Mouse (Mus musculus): ENCODE measurements around the gene Dnase2a. TPM values are rescaled to one million over a fixed set of nuclear protein-coding genes. Genes with fewer than 3 reads are reported as not detected.
A peak's percentile ranks its signal among the peaks of the same experiment; 100 is the strongest.

Gene Dnase2a
- polyA plus RNA-seq, 1 experiment from 2014 or later = 12.7 TPM

DNA sequence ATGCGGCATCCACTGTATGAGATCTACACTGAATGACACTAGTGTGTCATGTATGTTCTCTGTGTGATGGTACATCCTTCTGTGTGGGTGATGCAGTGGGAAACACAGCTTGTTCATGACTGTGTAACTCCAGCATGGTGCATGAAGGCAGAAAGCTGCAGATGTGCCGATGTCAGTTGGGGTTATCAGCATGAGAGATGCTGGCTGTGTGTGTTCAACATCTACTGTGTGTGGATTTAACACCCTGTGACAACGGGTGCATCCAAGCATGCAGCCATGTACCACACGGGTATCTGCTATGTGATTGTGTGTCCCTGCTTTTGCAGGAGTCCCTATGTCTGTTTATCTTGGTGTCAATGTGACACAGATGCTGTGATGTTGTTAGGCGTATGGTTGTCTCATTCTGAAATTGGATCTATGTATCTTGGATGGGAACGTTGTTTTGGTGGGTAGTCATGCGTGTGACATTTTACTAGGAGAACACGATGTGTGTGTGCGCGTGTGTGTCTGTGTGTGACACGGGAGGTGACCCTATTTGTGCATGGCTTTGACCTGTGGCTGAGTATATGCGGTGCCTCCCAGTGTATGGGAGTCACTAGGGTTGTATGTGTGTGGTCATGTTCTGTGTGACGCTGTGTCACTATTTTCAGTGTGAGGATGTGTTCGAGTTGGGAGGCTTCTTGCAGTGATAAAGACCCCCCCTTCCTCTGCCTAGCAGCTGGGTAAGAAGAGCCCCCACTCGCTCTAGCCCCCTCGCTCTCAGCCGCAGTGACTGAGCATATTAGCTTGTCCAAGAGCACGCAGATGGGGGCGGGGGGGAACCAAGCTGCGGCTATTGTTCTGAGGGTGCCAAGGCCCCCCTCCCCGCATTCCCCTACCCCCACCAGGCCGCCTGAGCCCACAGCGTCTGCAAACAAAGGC lies 27.9 kb downstream of the Dnase2a start:
- no peak for ATAC-seq (replicated peaks; ENCODE audit: low FRiP score)
- Histone ChIP-seq H3K27ac (ENCODE audit: low read depth, low read length) (no peak overlapping the region), H3K9me3 (ENCODE audit: control insufficient read depth, low read length) (no peaks in the 10 kb centered on the region), H3K4me3 (ENCODE audit: low read depth, low read length) (peak overlapping the region; percentile 47), H3K27me3 (replicated peaks; ENCODE audit: control insufficient read depth, insufficient read depth, low read length) (peaks cover 61% of the 10 kb centered on the region), H3K9ac (ENCODE audit: low read depth, low read length) (no peak overlapping the region), H3K36me3 (ENCODE audit: control insufficient read depth, insufficient read depth, low read length) (no peaks in the 10 kb centered on the region), H3K4me2 (peak overlapping the region; percentile 73), H3K4me1 (replicated peaks; ENCODE audit: control insufficient read depth, insufficient read depth, low read length) (peaks cover 18% of the 10 kb centered on the region)
- DNase-seq (ENCODE audit: low spot score) = no peak
- WGBS = 23% methylated on average over 23 of the region's 23 CpGs

DNA sequence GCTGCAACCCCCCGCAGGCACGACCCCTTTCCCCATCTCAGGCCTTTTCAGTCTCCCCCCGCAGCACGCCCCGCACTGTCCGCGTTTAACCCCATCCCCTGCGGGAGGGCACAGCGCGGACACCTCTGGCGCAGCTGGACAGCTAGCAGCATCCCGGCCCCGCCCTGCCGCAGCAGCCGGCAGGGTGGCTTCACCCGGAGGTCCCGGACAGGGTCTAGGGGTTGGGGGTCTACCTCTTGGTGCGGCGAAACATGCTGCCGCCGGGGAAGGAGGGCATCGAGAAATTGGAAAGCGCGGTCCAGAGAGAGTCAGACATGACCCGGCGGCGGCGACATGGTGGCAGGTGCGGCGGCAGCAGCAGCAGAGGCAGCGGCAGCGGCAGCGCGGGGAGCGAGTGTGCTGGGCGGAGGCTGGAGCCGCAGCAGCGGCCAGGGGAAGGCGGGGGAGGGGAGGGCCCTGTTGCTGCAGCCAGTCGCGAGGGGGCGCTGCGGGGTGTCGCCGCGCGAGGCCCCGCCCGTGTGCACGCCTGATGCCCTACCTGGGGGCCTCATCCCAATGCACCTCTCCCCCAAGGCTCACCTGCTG lies 28.7 kb downstream of the Dnase2a start, which contains the start of gene Mast1:
Gene Mast1 (minus strand): TSS at position 398 of the 585 bp plus-strand sequence.
- peak; percentile 82 for ATAC-seq (replicated peaks; ENCODE audit: low FRiP score)
- no peak within 1 kb of the TSS for H3K9ac ChIP-seq (ENCODE audit: low read depth, low read length)
- under 1% methylated on average over 49 of the region's 50 CpGs for WGBS

DNA sequence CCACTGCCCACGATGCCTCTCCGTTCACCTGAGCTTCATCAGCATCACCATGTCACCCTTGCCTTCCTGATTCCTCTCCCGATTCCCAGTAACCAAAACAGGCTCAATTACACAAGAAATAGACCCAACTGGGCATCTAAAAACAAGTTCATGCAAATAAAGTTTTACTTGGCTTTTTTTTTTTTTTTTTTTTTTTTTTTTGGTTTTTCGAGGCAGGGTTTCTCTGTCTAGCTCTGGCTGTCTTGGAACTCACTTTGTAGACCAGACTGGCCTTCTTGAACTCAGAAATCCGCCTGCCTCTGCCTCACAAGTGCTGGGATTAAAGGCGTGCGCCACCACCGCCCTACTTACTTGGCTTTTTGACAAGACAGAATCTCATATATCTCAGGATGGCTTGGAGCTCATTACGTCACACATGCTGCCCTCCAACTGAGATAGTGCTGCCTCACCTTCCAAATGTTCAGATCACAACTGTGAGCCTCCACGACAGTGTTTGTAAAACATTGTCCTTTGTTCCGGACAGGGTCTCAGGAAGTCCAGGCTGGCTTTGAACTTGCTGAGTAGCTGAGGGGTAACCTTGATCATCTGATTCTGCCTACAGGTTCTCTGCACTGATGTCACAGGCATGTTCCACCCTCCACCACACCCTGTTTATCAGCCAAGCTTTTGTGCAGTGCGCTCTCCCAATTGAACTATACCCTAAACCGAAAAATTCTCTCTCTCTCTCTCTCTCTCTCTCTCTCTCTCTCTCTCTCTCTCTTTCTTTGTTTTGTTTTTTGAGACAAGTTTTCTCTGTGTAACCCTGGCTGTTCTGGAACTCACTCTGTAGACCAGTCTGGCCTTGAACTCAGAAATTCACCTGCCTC lies 29.5 kb downstream of the Dnase2a start:
- no peak for ATAC-seq (replicated peaks; ENCODE audit: low FRiP score)
- DNase-seq (ENCODE audit: low spot score) = no peak
- Histone ChIP-seq H3K4me1 (replicated peaks; ENCODE audit: control insufficient read depth, insufficient read depth, low read length) (peaks cover 18% of the 10 kb centered on the region), H3K27ac (ENCODE audit: low read depth, low read length) (no peak overlapping the region), H3K4me3 (ENCODE audit: low read depth, low read length) (peak overlapping the region; percentile 47), H3K36me3 (ENCODE audit: control insufficient read depth, insufficient read depth, low read length) (no peaks in the 10 kb centered on the region), H3K9ac (ENCODE audit: low read depth, low read length) (no peak overlapping the region), H3K27me3 (replicated peaks; ENCODE audit: control insufficient read depth, insufficient read depth, low read length) (peaks cover 48% of the 10 kb centered on the region), H3K4me2 (peak overlapping the region; percentile 73), H3K9me3 (ENCODE audit: control insufficient read depth, low read length) (no peaks in the 10 kb centered on the region)
- WGBS = 59% methylated on average over 13 of the region's 13 CpGs

More for the DNA sequence above, 28.7 kb downstream of the Dnase2a start, which contains the start of gene Mast1:
- Histone ChIP-seq H3K27me3 (replicated peaks; ENCODE audit: control insufficient read depth, insufficient read depth, low read length) (peaks cover 54% of the 10 kb centered on the region), H3K9me3 (ENCODE audit: control insufficient read depth, low read length) (no peaks in the 10 kb centered on the region), H3K27ac (ENCODE audit: low read depth, low read length) (no peak within 1 kb of the TSS), H3K36me3 (ENCODE audit: control insufficient read depth, insufficient read depth, low read length) (no peaks in the 10 kb centered on the region), H3K4me1 (replicated peaks; ENCODE audit: control insufficient read depth, insufficient read depth, low read length) (peaks cover 18% of the 10 kb centered on the region), H3K4me2 (peak within 1 kb of the TSS; percentile 73), H3K4me3 (ENCODE audit: low read depth, low read length) (peak within 1 kb of the TSS; percentile 47)
- peak; percentile 75 for DNase-seq (ENCODE audit: low spot score)

DNA sequence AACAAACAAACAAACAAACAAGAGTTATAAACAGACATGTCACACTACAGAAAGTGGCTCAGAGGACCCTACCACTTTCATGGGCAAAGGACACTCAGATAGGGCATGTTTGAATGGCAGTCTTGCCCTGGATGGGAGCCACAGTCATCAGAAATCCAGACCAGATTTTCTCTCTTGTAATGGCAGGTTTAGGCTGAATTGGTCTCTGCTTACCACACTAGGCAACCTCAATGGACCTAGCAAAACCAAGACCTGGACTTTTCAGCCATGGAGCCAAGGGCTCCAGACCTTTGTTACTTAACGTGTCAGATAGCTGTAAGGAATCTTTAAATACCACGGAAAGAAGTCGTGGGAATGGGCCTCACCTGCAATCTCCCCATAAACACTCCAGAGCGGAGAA lies 35.3 kb downstream of the Dnase2a start:
- H3K9ac ChIP-seq (ENCODE audit: low read depth, low read length) = no peak overlapping the region
- no peak for DNase-seq (ENCODE audit: low spot score)
- 23% methylated on average over 4 of the region's 4 CpGs for WGBS
- H3K4me2 ChIP-seq = no peak overlapping the region
- peaks cover 55% of the 10 kb centered on the region for H3K27me3 ChIP-seq (replicated peaks; ENCODE audit: control insufficient read depth, insufficient read depth, low read length)
- H3K36me3 ChIP-seq (ENCODE audit: control insufficient read depth, insufficient read depth, low read length) = no peaks in the 10 kb centered on the region
- no peak overlapping the region for H3K4me3 ChIP-seq (ENCODE audit: low read depth, low read length)
- H3K9me3 ChIP-seq (ENCODE audit: control insufficient read depth, low read length) = no peaks in the 10 kb centered on the region
- H3K27ac ChIP-seq (ENCODE audit: low read depth, low read length) = no peak overlapping the region
- no peak for ATAC-seq (replicated peaks; ENCODE audit: low FRiP score)
- peaks cover 13% of the 10 kb centered on the region for H3K4me1 ChIP-seq (replicated peaks; ENCODE audit: control insufficient read depth, insufficient read depth, low read length)

DNA sequence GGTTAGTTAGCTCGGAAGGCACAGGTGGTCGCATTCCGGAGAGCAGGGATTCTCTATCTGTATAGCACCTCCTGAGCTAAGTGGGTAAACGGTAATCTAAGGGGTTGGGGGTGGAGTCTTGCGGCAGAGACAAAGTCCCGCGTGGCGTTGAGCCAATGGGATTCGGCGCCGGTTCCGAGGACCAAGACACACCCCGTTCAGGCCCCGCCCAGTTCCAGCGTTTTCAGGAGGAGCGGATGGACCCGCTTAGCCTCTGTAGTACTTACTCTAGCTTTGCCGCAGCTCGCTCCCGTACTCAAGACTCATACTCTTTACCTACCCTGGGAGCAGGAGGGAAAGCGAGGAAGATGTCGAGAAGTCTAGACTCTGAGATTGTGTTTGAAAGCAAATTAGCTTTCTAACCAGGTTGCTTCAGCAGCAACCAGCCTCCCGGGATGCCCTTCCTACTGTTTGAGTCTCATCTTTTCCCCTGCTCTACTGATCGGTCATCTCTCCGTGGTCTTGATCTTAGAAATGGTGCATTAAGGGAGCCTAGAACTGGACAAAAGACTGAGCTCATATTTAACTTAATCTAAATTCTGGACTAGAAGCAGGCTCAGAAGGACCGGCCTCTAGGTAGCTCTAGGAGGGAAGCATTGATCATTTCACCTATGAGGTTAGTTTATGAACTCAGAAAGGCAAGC lies 36.3 kb downstream of the Dnase2a start:
- WGBS = 4% methylated on average over 26 of the region's 26 CpGs
- Histone ChIP-seq H3K9ac (ENCODE audit: low read depth, low read length) (no peak overlapping the region), H3K27ac (ENCODE audit: low read depth, low read length) (no peak overlapping the region), H3K27me3 (replicated peaks; ENCODE audit: control insufficient read depth, insufficient read depth, low read length) (peaks cover 58% of the 10 kb centered on the region), H3K4me3 (ENCODE audit: low read depth, low read length) (peak overlapping the region; percentile 18; the same call in 1 of the 2 replicates), H3K9me3 (ENCODE audit: control insufficient read depth, low read length) (no peaks in the 10 kb centered on the region), H3K4me2 (peak overlapping the region; percentile 30), H3K4me1 (replicated peaks; ENCODE audit: control insufficient read depth, insufficient read depth, low read length) (peaks cover 13% of the 10 kb centered on the region), H3K36me3 (ENCODE audit: control insufficient read depth, insufficient read depth, low read length) (no peaks in the 10 kb centered on the region)
- DNase-seq (ENCODE audit: low spot score) (peak; percentile 72), ATAC-seq (replicated peaks; ENCODE audit: low FRiP score) (peak; percentile 84)

DNA sequence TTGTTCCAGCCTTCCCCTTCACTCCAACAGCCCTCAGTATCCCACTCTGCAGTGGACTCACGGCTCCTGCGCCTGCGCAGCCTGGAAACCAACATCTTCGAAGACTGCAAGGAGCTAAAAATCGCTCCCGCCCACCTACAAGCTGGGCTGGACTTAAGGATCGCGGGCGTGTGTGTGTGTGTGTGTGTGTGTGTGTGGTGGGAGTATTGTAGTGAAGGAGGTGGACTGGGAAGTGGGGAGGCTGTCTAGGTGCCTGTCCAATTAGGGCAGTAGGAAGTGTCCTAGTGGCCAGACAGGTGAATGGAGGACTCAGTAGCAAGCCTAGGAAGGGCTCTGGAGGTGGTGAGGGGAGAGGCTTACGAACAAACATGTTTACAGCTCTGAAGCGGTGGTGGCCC lies 36.9 kb downstream of the Dnase2a start:
- H3K4me1 ChIP-seq (replicated peaks; ENCODE audit: control insufficient read depth, insufficient read depth, low read length) = peaks cover 13% of the 10 kb centered on the region
- no peak overlapping the region for H3K9ac ChIP-seq (ENCODE audit: low read depth, low read length)
- H3K27ac ChIP-seq (ENCODE audit: low read depth, low read length) = no peak overlapping the region
- no peaks in the 10 kb centered on the region for H3K36me3 ChIP-seq (ENCODE audit: control insufficient read depth, insufficient read depth, low read length)
- peaks cover 64% of the 10 kb centered on the region for H3K27me3 ChIP-seq (replicated peaks; ENCODE audit: control insufficient read depth, insufficient read depth, low read length)
- no peaks in the 10 kb centered on the region for H3K9me3 ChIP-seq (ENCODE audit: control insufficient read depth, low read length)
- peak overlapping the region; percentile 47; the same call in 1 of the 2 replicates for H3K4me3 ChIP-seq (ENCODE audit: low read depth, low read length)
- DNase-seq (ENCODE audit: low spot score) (no peak), ATAC-seq (replicated peaks; ENCODE audit: low FRiP score) (peak; percentile 17; the same call in 1 of the 2 replicates)
- 11% methylated on average over 11 of the region's 11 CpGs for WGBS
- H3K4me2 ChIP-seq = peak overlapping the region; percentile 30; the same call in 1 of the 2 replicates

DNA sequence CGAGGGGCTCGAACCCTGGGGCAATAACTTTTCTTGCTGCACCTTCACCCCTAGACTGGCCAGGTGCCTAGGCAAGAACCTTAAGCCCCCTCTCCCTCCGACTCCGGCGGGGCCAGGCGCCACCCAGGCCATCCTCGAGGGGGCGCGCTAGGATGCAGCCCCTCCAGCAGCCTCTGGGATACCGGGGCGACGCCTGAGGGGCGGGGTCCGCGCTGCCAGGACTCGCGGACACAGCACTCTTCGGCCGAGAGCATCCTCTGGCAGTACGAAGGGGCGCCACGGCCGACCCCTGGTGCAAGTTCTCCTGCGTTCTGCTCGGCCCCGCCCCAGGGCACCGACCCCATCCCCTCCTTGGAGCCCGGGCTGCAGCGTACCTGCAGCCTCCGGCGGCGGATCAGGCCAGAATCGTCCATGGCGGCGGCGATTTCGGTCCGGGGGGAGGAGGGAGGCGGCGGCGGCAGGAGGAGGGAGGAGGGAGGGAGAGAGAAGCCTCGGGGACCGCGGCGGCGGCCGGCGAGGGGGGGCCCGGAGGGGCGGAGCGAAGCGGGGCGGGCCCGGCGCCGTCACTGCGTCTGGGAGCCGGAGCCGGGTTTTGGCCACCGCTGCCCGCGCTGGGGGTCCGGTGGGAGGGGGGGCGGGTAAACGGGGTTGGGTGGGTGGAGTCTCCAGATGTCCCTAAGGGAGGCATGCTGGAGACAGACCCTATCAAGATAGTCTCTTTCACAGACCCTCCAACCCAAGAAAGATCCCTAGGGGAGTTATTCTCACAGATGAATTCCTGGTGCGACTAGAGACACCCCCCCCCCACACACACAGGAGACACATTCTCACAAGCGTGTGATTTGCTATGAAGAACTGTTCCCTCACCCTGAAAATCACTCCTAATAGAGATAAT lies 37.5 kb downstream of the Dnase2a start:
- WGBS = 2% methylated on average over 62 of the region's 67 CpGs
- Histone ChIP-seq H3K27me3 (replicated peaks; ENCODE audit: control insufficient read depth, insufficient read depth, low read length) (peaks cover 70% of the 10 kb centered on the region), H3K36me3 (ENCODE audit: control insufficient read depth, insufficient read depth, low read length) (no peaks in the 10 kb centered on the region), H3K4me3 (ENCODE audit: low read depth, low read length) (peak overlapping the region; percentile 47), H3K27ac (ENCODE audit: low read depth, low read length) (no peak overlapping the region), H3K4me2 (peak overlapping the region; percentile 70), H3K9me3 (ENCODE audit: control insufficient read depth, low read length) (no peaks in the 10 kb centered on the region), H3K4me1 (replicated peaks; ENCODE audit: control insufficient read depth, insufficient read depth, low read length) (peaks cover 13% of the 10 kb centered on the region), H3K9ac (ENCODE audit: low read depth, low read length) (no peak overlapping the region)
- ATAC-seq (replicated peaks; ENCODE audit: low FRiP score) (0 out of 2 replicates have a peak, but pooled peaks have one; percentile 5), DNase-seq (ENCODE audit: low spot score) (no peak)
